Mouse (Mus musculus) 3134 (cell line): ENCODE measurements around the gene Ifnab.

Experiments used
- DNase-seq: peaks from one replicate; pipeline ENCODE4 v3.0.0-alpha.2; 2011; ENCODE audit warnings: low spot score; ENCODE audit not compliant: insufficient read length; ENCODE audit errors: extremely low read depth

Ifnab gene

DNA sequence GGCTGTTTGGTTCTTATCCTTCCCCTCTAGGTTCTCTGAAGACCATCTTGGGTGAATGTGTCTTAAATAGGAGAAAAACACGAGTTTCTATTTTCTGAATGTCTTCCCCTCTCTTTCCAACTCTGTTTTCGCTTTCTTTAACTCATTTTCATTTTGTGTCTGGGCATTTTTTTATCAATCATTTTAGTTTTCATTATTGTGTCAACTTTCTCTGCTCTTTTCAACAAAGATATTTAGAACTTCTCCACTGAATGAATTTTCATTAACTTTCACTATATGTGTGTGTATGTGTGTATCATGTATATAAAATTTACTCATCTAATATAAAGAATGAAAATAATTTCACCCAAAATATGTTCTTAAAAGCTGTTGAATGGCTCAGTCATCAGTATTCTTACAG, at the start of gene Ifnab:
TSS of gene Ifnab (minus strand) at position 101 of the 400 bp plus-strand sequence.
- no peak for DNase-seq

DNA sequence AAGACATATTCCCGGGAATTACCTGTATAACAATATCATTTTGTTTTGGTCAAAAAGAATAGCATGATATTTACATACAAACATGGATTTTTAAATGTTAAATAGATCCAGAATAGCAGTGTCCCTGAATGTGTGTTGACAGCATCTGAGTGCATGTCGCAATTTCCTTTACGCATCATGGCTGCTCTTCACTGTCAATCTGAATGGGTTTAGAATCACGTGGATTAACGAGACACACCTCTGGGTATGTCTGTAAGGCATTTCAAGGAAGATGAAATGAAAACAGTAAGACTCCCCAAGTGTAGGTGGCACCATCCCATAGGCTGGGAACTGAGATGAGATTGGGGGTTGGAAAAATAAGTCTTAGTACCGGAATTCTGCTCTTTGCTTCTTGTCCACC, 47.9 kb upstream of the Ifnab start:
- DNase-seq, result no peak

DNA sequence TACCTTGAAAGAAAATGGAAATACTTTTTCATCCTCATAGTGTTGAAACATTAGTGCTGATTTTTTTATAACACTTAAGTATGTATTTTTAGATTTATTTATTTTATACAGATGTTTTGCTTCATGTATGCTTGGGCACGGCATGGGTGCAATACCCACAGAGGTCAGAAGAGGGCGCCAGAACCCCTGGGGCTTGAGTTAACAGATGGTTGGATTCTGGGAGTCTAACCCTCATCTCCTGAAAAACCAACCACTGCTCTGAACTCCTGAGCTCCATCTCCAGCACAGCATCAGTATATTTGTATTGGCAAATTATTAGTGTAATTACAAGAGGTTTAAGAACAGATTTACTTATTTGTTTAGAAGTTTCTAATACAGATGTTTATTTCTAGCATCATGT, 47.3 kb upstream of the Ifnab start:
- DNase-seq, result peak; percentile 51

DNA sequence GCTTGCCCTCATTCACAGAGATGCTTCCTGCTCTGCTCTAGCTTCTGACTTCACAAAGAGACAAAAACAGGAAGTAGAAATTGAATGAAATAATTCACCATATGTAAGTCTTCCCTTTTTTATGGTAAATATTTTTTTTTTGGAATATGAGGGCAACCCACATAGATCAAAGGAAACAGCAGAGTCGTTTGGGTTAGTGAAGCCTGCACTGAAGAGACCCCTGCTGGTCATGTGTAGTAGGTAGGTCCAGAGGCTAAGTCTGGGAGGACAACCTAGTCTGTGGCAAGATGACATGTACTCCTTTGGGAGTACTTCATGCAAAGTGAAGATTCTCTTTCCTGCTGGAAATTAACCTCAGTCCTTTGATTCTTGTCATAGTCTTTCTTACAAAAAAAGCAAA, 36.2 kb upstream of the Ifnab start:
- no peak for DNase-seq

DNA sequence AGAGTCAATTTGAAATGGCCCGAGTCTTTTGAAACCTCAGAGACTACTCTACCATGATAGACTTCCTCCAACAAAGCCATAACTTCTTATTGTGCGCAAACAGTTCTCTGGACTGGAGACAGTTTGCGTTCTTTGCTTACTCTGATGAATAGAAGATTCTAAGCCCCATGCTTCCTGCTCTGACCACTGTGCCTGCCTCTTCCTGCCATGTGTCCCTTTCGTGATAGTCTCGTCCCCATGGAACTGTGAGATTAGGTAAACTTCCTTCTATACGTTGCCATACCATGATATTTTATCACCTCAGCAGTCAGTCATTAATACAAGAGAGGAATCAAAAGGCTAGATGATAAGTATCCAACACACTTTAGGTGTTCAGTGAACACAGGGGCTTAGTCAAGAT, 35.6 kb upstream of the Ifnab start:
- DNase-seq, result no peak

DNA sequence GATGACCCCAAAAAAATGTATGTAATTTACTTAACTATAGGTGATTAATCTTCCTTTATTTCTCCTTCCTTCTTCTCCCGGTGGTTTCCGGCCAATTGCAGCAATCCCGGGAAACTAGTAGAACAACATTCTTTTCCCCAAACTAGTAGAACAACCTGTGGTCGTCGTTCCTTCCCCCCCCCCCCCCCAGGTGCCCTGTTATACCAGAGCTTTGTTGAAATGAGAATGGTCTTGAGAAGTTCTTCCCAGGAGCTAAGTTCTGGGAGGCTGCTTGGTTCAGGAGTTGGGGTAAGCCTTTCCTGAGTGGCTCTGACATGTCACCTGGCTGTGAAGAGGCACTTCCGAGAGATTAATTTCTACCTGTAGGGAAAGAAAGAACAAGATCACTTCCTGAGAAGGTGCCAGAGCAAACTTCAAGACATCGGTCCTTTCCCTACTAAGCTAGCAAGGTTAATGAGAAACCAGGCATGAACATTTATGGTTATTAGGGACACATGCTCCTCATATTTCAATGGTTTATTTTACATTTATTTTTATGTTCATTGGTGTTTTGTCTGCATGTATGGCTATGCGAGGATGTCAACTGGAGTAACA, 32.4 kb upstream of the Ifnab start:
- DNase-seq, result no peak

DNA sequence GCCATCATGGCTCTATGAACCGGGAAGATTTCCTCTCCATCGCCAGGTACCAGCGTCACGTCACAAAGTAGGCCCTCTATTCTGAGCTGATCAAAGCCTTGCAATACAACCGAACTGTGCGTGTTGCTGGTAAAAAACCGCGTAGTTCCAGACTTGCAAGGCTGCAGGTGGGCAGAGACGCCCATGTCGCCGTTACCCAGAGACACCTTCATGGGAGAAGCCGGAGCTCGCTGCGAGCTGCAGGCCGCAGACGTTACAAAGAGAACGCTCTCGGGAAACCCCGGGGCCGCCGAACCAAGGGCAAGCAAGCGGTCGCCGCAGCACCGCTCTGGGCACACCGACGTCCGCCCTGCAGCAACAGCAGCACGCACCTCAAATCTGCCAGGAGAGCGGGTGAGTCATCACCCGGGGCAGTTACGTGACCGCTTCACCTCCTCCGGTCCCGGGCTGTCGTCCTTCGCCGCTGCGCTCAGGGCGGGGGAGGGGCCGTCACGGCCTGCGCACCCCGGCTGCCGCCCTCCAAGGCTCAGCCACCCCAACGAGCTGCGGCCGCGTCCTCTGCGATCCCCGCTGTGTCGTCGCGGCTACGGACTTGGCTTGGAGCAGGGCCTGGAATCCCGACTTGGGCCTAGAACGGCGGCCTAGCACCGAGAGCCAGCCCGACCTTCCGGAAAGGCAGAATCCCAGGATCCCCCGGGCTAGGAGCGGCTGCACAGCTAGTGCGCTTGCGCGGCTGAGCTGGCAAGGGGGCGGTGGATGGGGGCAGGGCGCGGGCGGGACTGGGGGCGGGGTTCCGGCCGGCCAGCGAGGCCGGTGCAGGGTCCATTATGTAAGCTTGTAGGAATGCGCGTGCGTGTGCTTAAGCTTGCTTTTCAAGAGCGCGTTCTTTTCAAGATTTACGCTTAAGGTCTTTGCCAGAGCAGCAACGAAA, 30.9 kb upstream of the Ifnab start, which contains the start of the genes Gm26566 and Klhl9:
TSS of gene Gm26566 (plus strand) at position 15 of the 931 bp plus-strand sequence.
TSS of gene Klhl9 (minus strand) at position 675 of the 931 bp plus-strand sequence.
- peak; percentile 98 for DNase-seq

DNA sequence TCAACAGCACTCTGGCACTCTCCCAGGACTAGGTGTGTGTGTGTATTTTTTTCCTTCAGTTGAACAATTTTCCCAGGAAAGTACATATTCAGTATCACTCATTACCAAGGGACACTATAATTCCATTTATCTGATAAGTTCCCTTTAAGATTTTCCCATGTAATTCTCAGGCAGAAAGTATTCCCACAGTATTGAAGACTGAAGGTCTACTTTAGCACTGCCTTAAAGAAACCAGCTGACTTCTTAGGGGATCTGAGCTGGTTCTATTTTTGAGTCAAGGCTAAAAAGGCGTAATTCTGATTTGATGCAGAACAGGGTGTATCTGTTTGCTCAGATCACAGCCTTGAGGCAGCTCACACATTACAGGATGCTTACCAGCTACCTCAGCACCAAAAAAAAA, 27.6 kb upstream of the Ifnab start:
- DNase-seq, result no peak

DNA sequence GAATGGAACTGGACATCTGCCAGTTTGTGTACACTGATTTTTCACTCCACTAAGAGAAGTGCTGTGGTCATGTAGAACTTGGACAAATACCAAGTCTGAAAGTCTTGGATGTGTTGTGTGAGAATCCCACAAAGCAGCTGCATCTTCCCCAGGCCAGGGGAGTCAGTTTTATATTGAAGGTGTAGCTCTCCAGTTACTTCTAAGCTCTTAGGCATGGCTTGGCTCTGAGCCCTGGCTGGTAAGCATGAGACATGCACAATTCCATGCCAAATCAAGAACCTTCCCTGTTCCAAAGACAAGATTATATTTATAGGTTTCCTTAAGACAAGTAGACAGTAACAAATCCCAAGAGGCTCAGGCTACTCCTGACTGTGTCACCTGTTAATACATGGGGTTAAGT, 23.9 kb upstream of the Ifnab start:
- DNase-seq, result peak; percentile 63

DNA sequence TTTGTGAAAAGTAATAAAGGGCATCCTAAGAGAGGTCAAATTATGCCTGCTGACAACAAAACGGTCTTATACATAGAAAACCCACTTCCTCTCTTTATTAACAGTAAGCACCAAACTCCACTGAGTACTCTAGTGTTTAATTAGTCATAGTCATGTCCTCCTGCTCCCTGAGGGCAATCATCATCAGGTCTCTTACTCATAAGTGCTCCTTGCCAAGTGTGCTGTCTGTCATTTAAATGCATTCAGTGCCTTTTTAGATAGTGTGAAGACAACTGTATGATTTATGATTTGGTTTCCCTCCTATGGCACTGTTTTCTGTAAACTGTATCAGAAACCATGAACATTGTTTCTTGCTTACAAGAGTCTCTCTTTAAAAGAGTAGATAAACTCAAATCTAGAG, 23.1 kb upstream of the Ifnab start:
- DNase-seq, result peak; percentile 53

DNA sequence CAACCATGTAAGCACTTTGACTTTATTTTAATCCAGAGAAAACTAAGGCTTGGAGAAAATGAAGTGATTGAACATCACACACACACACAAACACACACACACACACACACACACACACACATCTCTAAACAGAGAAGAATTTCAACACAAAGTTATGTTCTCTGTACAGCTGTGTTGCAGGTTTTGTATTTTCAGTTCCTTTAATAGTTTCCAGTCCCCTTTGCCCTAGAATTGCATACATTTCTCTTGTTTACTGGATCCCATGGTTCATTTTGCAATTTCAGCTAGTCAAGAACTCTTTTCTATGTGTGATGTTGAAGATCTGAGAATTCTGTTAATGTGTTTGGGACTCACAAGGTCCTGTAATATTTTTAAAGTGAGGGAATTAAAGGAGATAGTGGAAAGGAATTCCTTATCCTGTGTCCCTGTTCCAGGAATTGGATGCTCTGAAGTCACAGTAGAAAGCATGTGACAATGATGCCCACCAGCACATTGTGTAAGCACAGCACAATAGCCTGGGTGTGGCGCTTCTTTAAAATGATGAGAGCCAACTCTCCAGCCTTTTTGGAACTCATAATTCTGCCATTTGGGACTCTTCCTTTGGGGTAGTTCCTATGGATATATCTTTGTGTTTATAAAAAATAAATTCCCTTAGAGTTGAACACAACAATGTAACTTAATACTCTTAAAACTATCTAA, 16.1 kb upstream of the Ifnab start:
- DNase-seq, result no peak

DNA sequence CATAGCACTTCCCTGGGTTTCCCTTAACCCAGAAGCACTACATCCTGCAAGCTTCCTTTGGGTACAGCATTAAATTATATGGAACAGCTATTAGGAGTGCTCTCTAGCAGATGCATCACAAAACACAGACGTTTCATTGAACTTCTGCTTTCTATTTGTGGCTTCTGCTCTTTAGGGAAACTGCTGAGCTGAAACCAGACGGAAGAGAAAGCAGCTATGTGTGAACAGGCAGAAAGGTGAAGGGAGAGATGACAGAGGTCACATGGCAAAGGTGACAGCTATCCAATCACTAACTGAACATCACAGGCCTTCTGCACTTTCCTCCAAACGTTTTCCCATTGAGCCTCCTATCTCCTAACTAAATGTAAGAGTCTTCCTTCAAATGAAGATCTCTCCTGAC, 14.8 kb upstream of the Ifnab start:
- no peak for DNase-seq

DNA sequence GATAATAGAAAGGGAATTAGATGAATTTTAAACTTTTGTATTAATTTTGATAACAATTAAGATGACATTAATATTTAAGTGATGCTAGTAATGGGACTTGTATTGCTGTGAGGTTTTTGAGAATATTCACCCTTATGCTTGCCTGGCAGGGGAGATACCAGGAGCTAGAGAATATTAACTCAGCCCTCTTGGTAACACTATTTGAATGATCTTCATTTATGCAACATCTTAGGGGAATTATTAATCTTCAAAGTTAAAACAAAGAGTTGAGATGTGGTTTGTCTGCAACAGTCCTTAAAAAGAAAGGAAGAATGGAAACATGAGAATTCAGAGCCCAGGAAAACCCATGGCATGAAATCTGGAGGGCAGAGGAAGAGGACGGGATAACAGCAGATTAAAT, 8.1 kb upstream of the Ifnab start:
- DNase-seq, result no peak

DNA sequence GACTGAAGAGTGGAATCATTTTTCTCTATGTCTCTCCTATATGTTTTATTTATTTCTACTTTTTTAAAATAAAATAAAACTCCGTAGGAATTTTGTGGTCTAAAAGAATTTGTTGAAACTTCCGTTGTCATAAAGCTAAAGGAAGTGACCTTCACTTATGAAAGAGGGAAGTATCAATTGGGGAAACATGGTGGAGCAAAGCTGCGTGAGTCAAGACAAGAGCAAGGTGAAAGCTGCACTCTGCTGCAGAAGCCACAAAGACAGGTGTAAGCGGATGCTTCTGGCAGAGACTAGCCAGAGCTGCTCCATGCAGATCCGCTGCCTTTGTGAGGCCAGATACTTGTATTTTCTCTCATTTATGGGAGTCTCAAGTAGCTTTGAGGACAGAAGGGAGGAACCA, 7.6 kb upstream of the Ifnab start:
- DNase-seq, result no peak

DNA sequence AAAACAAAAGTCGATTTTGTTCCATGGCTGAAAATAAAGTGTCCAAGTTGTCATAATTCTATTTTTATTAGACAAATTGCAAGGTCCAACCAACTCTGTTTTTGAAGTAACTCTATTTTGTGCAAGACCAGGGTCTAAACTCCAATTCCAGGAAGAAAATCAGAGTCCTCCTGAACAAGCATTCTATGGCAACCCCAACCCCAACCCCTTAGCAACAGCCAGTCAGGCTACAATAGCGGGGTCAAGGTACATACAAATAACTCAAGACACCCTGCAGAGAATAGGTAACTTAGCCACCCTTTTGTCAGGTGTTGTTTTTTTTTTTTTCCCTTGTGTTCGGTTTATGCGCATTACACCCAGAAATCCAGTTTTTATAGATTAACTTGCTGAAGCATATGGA, 6.6 kb upstream of the Ifnab start:
- DNase-seq, result no peak

DNA sequence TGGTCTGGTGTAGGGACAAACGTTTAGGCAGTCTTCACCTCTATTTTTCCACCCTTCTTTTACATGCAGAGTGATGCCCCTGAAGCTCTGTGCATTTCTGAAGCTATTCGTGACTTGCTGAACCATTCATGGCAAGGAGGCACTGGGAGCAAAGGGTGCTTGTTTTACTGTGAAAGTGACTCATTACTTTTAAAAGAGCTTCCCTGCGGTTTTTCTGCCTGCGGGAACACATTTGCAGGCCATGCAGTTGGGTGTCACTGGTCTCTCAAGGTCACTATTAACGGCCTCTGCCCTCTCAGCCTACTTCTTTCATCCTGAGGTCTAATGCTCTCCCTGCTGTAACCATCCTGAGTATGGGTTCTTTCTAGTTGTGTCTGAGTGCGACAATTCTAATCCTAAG, 5.9 kb upstream of the Ifnab start:
- no peak for DNase-seq

DNA sequence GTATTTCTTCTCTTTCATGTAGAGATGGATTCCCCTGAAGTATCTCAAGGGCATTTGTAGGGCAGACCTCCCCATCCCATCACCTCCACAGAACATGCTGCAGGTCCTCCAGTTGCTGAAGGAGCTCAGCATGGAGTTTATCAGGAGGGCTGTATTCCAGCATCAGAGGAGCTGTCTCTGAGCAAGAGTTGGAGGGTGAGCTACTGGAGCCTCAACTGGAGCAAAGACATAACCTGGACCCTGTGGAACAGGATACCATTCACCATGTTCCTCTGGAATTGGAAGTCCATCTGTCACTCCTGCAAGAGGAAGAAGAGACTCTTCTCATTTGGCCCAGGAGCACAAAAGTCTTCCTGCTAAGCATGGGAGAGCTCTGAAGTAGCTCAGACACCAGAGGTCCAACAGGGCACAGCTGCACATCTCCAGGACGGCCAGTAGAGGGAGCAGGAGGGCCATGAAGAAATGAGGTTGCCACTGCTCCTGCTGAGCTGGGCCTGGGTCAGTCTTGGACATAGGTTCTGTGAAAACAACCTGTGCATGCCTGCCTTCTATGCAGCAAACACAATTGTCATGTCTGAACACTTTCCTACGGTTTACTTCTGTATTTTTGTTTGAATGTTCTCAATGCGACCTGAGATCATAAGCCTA, 5.2 kb upstream of the Ifnab start:
- DNase-seq, result no peak

DNA sequence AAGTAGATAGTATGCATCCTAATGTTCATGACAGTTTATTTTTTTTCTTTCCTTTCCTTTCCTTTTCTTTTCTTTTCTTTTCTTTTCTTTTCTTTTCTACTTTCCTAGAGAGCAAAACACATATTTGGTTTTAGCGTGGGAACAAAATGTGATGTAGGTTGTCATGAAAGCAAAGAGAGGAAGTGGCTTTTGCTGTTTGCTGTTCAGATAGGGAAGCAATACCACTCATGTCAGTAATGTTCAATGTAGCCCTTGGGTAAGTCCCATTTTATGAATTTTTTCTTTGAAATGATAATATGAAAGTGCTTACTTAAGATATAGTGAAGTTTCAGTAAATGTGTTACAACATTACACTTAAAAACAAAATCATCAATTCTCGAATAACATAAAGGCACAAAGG, 2.2 kb upstream of the Ifnab start:
- no peak for DNase-seq

DNA sequence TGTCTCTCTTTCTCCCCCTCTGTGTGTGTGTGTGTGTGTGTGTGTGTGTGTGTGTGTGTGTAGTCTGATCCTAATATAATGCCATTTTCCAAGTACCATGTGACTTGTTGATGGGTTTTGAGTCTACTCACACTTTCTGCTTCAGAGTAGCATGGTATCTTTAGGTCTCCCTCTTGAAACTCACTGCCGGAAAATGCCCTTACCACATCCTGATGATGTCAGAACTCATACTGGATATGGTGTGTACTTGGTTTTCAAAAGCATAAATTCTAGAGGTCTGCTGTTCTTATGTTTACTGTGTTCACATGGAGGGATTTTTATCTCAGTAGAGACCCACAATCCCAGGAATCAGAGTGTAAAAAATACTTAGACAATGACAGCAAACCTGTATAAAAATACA, 1.4 kb upstream of the Ifnab start:
- no peak for DNase-seq

DNA sequence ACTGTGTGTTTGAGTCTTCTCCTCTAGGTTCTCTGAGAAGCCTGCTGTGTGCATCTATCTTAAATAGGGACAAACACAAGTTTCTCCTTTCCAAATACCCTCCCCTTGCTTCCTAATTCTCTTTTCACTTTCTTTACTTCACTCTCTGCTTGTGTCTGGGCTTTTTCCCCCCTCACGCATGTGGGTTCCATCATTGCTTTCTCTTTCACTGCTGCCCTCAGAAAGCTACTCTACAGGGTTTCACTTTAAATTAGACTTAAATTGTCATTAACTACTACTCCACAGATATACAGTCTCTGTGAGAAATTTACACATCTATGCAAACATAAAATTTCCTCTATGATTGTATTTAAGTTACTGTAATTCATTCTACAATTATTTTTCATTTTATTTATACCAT, 7.3 kb downstream of the Ifnab start, which contains the start of gene Ifna2:
TSS of gene Ifna2 (minus strand) at position 101 of the 400 bp plus-strand sequence.
- DNase-seq, result no peak

DNA sequence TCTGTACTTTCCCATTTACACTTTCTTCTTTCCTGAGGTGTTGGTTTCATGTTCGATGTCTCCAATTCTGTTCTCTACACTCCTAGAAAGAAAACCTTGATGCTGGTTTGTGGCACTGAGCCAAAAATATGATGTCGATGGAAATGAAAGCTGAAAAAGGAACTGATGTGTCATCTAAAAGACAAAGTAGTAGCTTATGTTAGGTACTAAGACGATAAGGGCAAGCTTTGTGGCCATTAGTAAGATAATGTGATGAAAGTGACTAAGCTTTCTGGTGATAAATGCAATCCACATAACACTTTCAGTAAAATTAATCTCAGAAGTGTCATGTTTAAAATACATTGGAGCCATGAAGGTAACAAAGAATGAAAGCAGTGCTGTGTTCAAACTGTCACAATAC, 9.8 kb downstream of the Ifnab start:
- no peak for DNase-seq
